Mouse (Mus musculus) embryonic facial prominence, embryonic 10.5 days (tissue): ENCODE measurements at regions not wholly inside any gene's neighbourhood (a gene's known extent, or its start where the extent isn't known, plus 50 kb on each side); places are given as distances from the start of the nearest gene placed in this dataset.

Experiments
- DNase-seq: peaks from one replicate; pipeline ENCODE4 v3.0.0-alpha.2; 2017; ENCODE audit warnings: low spot score
- H3K27ac ChIP-seq: fragments of 300-500 bp; sonication (generic); replicated peaks from 2 replicates; pipeline ENCODE4 v1.5.1; 2016; ENCODE audit warnings: mild to moderate bottlenecking
- H3K27me3 ChIP-seq: fragments of 300-500 bp; sonication (generic); replicated peaks from 2 replicates; pipeline ENCODE4 v1.6.1; 2016; ENCODE audit warnings: low read depth, mild to moderate bottlenecking; ENCODE audit not compliant: poor library complexity, severe bottlenecking
- H3K36me3 ChIP-seq: fragments of 300-500 bp; sonication (generic); replicated peaks from 2 replicates; pipeline ENCODE4 v1.6.1; 2016; ENCODE audit warnings: mild to moderate bottlenecking, moderate library complexity
- H3K4me1 ChIP-seq: fragments of 300-500 bp; sonication (generic); 2 replicates; pipeline ENCODE4 v1.6.1; 2016
- H3K4me3 ChIP-seq: fragments of 300-500 bp; sonication (generic); 2 replicates; pipeline ENCODE4 v1.5.1; 2016; ENCODE audit warnings: mild to moderate bottlenecking, moderate library complexity
- H3K9me3 ChIP-seq: fragments of 300-500 bp; sonication (generic); 2 replicates; pipeline ENCODE4 v1.6.1; 2016; ENCODE audit warnings: mild to moderate bottlenecking
- WGBS: fragments of 180-500 bp; shearing (Covaris S2); methylation state at CpG from one replicate; pipeline ENCODE4 v1.1.7; 2016; 5-methylcytosine and 5-hydroxymethylcytosine counted together

DNA sequence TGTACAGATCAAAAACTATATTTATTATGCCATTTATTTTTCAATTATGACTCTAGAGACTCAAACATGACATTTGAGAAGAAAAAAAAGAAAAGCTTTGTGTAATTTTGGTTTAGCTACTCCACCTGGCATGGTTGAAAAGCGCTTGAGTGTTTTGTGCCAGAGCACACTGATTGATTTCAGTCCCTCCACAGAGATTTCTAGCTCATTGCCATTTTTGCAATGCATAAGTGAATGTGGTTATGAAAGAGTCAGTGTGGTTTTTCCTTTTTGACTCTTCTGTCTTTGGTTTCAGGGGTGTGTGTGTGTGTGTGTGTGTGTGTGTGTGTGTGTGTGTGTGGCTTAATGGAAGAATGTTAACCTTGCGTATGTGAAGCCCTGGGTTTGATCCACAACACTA lies 113.6 kb upstream of the Tmc3 start:
- WGBS, result 82% methylated on average over 2 of the region's 2 CpGs
- H3K4me3 ChIP-seq, result no peak overlapping the region
- no peak for DNase-seq

DNA sequence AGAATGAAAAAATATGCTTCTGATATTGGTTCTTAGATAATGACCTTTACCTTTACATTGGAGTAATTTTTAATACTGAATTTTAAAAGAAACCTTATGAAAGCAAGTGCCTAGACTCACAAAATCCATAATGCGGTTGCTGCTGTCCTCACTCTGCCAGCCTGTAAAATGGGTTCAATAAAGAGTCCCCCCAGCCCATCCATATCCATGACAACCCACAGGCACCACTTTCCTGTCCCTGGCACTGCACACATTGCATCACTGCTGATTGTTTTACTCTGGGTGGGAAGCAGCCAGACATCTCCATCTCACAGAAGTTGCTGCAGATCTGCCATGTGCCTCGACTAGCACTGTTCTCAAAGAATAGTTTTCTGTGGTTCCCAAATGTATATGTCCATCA lies 110.3 kb upstream of the Tmc3 start:
- no peak for DNase-seq
- Histone ChIP-seq H3K36me3 (no peaks in the 10 kb centered on the region), H3K4me1 (peaks cover 33% of the 10 kb centered on the region), H3K9me3 (no peaks in the 10 kb centered on the region), H3K4me3 (no peak overlapping the region), H3K27me3 (no peaks in the 10 kb centered on the region), H3K27ac (no peak overlapping the region)
- WGBS, result 93% methylated on average over 2 of the region's 2 CpGs

More for the DNA sequence above, 113.6 kb upstream of the Tmc3 start:
- H3K36me3 ChIP-seq, result no peaks in the 10 kb centered on the region
- H3K9me3 ChIP-seq, result no peaks in the 10 kb centered on the region
- H3K27ac ChIP-seq, result no peak overlapping the region
- no peaks in the 10 kb centered on the region for H3K27me3 ChIP-seq
- peaks cover 14% of the 10 kb centered on the region for H3K4me1 ChIP-seq

DNA sequence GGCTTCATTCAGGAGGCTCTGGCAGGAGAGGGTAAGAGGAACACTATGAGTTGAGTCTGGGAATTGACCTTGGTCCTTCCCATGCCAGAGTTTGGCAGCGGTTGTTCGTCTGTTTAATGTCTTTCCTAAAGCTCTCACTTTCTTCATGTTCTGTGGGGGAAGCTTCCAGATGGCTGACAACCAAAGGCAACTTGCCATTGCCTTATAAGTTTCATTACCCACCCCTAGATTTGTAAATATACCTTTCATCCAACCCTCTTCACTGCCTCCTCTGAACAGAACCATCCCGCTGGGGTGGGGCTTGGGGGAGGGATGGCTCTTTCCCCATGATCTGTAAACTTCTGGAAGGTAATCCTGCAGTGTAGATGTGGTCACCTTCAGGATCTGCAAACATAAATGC lies 109.7 kb upstream of the Tmc3 start:
- Histone ChIP-seq H3K4me1 (peaks cover 33% of the 10 kb centered on the region), H3K4me3 (no peak overlapping the region), H3K9me3 (no peaks in the 10 kb centered on the region), H3K27ac (peak overlapping the region; percentile 74), H3K27me3 (no peaks in the 10 kb centered on the region), H3K36me3 (no peaks in the 10 kb centered on the region)
- DNase-seq, result no peak
- WGBS, result 89% methylated on average over 3 of the region's 3 CpGs

DNA sequence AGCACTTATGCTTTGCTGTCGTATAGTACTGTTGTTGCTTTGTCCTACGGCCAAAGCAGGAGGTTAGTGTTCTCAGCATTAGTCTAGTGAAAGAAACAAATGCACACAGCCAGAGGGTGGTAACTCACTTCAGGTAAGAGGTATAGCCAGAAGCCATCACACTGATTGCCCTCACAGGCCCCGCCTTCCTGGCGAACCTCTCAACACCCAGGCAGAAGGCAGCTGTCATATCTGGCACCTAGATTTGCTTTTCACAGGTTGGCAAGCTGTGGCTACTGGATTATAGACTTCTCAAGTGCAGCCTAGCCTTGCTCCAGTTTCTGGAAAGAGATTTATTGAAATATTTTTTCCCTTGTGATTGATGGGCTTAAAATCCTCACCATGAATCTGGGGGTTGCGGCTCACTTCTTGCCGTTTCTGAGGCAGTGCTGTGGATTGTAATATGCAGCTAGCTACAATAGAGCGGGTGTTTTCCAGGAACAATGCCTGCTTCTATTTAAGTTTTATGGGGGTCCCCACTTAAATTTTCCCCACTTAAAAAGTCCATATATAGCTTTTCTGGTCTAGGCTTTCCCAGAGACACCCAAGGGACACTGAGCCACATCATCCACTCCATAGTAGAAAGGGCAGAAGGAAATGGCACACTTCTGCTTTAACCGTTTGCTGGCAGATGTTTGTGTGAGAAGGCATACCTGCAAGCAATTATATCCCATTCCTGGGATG lies 109.1 kb upstream of the Tmc3 start:
- Histone ChIP-seq H3K36me3 (no peaks in the 10 kb centered on the region), H3K4me1 (peaks cover 33% of the 10 kb centered on the region), H3K4me3 (no peak overlapping the region), H3K9me3 (no peaks in the 10 kb centered on the region), H3K27me3 (no peaks in the 10 kb centered on the region), H3K27ac (peak overlapping the region; percentile 74)
- DNase-seq, result no peak
- WGBS, result 74% methylated on average over 8 of the region's 8 CpGs

DNA sequence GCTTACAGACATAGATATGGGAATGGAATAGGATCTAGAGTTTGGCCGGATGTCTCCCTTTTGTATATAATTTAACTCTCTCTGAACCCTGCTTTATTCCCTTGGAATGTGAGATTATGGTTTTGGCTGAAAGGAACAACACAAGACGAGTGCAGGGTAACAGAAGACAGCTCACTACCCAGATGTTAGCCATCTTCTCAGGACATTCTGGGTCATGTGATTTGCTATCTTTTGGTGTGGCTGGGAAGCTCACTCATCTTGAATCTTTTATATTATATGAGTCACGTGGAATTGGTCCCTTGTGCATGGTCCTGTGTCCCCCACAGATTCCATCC lies 108.6 kb upstream of the Tmc3 start:
- Histone ChIP-seq H3K4me1 (peaks cover 33% of the 10 kb centered on the region), H3K9me3 (no peaks in the 10 kb centered on the region), H3K27ac (peak overlapping the region; percentile 74), H3K27me3 (no peaks in the 10 kb centered on the region), H3K36me3 (no peaks in the 10 kb centered on the region), H3K4me3 (no peak overlapping the region)
- no peak for DNase-seq
- 55% methylated on average over 3 of the region's 3 CpGs for WGBS

DNA sequence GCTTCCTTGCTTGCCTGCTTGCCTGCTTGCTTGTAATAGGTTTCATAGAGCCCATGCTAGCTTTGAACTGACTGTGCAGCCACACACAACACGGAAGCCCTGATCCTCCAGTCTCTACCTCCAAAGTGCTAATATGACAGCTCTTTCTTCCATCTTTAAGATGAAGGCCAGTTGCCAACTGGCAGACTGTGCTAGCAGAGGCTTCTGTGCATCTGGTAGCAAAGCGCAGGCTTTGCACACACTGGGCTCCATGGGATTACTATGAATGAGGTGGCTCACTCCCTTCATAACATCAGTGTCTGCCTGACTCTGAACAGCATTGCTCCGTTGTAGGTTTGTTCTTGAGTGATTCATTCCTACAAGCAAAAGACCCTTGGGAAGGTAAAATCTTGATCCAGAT lies 107.9 kb upstream of the Tmc3 start:
- Histone ChIP-seq H3K27ac (peak overlapping the region; percentile 74), H3K27me3 (no peaks in the 10 kb centered on the region), H3K4me1 (peaks cover 33% of the 10 kb centered on the region), H3K4me3 (no peak overlapping the region), H3K36me3 (no peaks in the 10 kb centered on the region), H3K9me3 (no peaks in the 10 kb centered on the region)
- 92% methylated on average over 3 of the region's 3 CpGs for WGBS
- no peak for DNase-seq

DNA sequence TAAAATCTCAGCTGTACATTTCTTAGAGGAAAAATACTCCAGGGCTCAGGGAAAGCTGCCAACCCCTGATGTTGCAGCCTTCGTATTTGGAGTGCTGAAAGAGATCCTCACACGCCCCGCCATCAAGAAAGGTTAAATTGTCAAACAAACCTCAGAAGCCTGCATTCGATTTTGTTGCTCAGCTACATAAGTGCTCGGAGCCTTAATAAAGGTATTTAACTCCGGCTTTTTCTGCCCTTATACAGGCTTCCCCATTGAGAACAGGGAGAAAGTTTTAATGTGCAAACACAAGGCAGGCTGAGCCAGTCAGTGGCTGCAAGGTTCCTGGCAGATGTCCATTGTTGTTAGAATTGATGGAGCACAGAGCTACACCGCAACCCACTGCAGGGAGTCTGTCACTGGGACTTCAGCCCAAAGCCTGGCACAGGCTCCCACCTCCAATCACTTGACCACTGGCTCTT lies 107.0 kb upstream of the Tmc3 start:
- Histone ChIP-seq H3K9me3 (no peaks in the 10 kb centered on the region), H3K4me3 (no peak overlapping the region), H3K4me1 (peaks cover 41% of the 10 kb centered on the region), H3K27ac (peak overlapping the region; percentile 65; the same call in 1 of the 2 replicates), H3K27me3 (no peaks in the 10 kb centered on the region), H3K36me3 (no peaks in the 10 kb centered on the region)
- peak; percentile 48 for DNase-seq
- 61% methylated on average over 7 of the region's 7 CpGs for WGBS

DNA sequence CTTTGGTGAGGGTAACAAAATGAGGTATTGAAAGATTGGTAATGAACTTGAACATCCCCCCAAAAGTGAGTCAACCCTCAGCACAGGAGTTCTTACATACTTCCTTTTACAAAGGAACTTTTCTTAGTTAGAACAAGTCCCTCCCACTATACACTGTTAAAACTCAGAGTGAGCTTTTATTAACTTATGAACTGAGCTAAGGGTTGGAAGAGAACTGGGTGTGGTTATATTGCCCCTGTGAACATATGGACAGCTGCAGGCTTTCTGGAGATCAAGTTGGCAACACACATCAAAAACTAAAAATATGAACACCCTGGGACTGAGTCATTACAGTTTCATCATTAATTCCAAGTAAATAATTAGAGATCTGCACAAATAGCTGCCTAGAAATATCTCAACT lies 103.1 kb upstream of the Tmc3 start:
- Histone ChIP-seq H3K9me3 (no peaks in the 10 kb centered on the region), H3K4me3 (no peak overlapping the region), H3K27ac (no peak overlapping the region), H3K27me3 (no peaks in the 10 kb centered on the region), H3K4me1 (peaks cover 30% of the 10 kb centered on the region), H3K36me3 (no peaks in the 10 kb centered on the region)
- no peak for DNase-seq

DNA sequence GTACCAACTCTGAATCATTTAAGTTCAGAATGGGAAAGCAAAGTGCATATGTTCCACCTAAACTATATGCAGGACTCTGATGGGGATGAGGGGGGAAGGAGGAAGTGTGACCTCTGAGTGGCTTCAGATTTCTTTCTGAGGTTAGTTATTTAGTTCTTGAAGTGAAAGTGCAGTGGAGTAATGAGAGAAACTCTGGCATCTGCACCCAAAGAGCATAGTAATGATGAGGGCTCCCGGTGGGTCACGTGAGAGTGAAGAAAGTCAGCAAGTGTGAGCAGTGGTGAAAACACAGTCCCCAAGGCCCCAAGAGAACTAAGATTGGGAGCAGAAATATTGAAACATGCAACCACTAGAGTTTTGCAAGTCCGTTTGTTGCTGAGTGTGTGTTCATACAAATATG lies 102.5 kb upstream of the Tmc3 start:
- Histone ChIP-seq H3K4me1 (peaks cover 26% of the 10 kb centered on the region), H3K4me3 (no peak overlapping the region), H3K27me3 (no peaks in the 10 kb centered on the region), H3K36me3 (no peaks in the 10 kb centered on the region), H3K27ac (no peak overlapping the region), H3K9me3 (no peaks in the 10 kb centered on the region)
- WGBS, result 82% methylated on average over 3 of the region's 3 CpGs
- DNase-seq, result no peak

DNA sequence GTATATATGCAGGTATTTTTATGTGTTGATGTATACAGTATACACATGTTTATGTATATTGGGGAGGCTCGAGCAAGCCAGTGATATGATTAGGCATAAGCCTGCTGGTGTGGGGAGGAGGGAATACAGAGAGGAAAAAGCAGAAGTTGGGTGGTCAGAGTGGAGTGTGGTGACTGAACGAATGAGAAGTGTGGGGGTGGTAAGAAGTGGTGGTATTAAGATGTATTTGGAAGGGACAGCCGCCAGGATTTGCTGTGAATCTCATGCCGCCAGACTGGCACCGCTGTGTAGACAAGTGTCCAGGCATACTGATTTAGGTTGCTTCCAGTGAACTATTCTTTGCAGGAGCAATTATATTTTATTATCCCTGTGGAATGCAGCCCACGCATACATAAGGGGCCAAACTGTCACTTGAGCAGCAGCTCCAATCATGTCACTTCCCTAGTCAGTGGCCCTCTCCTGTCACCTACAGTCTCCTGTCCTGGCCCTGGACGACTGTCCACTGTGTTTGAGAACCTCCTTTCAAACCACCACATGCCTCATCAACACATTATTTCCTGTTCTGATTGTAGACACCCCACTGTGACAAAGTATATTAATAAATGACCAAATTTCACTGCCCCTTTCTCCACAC lies 101.9 kb upstream of the Tmc3 start:
- WGBS, result 77% methylated on average over 7 of the region's 7 CpGs
- no peaks in the 10 kb centered on the region for H3K36me3 ChIP-seq
- no peak overlapping the region; the same call in 1 of the 2 replicates for H3K27ac ChIP-seq
- H3K4me1 ChIP-seq, result peaks cover 21% of the 10 kb centered on the region
- no peaks in the 10 kb centered on the region for H3K9me3 ChIP-seq
- DNase-seq, result no peak
- no peaks in the 10 kb centered on the region for H3K27me3 ChIP-seq
- no peak overlapping the region for H3K4me3 ChIP-seq

DNA sequence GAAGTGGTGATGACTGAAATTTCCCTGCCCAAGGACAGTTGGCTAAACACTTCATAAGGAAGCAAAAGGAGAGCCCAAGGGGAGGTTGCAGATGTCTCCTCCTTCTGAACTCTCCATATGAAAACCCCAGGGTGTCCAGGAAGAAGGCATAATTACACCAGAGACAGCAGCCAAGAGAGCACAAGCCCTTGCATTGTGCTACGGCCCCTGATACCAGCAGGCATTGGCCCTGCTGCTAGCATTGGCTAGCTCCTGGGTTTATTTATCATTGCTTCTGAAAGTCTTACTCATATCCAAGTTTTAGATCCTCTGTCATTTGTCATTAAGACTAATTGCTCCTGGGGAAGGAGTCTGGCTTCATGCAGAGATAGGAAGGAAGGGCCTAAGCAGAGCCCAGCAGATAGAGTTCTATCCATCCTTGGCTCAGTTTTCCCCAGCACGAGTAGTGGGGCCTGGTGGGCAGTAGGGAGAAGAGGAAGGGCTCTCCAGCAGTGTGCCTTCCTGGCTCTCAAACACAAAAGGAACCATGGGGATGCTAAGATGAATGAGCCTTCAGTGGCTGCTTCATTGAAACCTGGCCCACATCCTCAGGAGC lies 98.5 kb upstream of the Tmc3 start:
- Histone ChIP-seq H3K4me1 (peaks cover 17% of the 10 kb centered on the region), H3K4me3 (no peak overlapping the region), H3K27me3 (no peaks in the 10 kb centered on the region), H3K36me3 (no peaks in the 10 kb centered on the region), H3K27ac (peak overlapping the region; percentile 0; the same call in 1 of the 2 replicates), H3K9me3 (no peaks in the 10 kb centered on the region)
- DNase-seq, result no peak
- 53% methylated on average over 2 of the region's 2 CpGs for WGBS

DNA sequence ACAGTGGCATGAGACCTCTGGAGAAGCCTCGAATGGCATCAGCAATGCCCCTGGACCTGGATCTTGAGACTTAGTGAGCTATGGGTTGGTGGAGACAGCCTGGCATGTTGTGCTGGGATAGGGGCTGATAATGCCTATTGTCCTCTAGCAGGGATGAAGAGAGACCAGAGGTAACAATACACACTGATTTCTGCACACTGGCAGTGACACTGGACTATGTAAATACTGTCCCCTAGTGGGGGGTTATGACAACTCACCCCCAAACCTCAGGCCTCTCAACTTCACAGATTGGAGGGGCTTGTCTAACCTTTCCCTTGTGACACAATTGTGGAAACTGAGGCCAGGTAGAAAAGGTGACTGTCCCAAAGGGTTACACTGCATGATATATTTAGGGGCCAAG lies 94.9 kb upstream of the Tmc3 start:
- Histone ChIP-seq H3K9me3 (no peaks in the 10 kb centered on the region), H3K36me3 (no peaks in the 10 kb centered on the region), H3K4me3 (no peak overlapping the region), H3K4me1 (peaks cover 4% of the 10 kb centered on the region), H3K27me3 (no peaks in the 10 kb centered on the region), H3K27ac (peak overlapping the region; percentile 80)
- WGBS, result 76% methylated on average over 1 of the region's 1 CpGs
- DNase-seq, result peak; percentile 52

DNA sequence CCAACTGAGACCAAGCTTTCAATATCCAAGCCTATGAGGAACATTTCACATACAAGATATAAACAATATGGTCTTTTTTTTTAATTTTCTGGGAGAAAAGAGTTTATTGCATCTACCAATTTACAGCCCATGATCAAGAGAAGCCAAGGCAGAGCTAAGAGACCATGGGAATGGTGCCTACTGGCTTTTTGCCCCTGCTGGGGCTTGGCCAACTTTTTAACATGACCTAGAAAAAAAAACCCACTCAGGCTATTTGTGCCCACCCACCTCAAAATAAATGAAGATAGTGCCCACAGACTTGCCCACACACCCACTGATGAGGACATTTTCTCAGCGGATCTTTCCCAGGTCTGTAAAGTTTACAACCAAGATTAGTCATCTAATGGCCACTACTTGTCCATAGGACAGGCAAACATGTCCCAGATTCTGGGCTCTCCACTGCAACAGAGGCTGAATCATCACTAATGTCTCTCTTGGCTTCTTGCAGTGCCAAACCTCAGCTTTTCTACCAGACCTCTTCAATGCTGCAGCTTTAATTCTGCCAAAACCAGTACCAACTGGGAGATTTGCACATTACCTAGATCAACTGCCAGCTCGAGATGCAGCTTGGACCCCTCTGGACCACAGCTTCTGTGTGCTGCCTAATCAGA lies 79.6 kb upstream of the Tmc3 start:
- Histone ChIP-seq H3K4me1 (no peaks in the 10 kb centered on the region), H3K9me3 (no peaks in the 10 kb centered on the region), H3K27me3 (no peaks in the 10 kb centered on the region), H3K36me3 (no peaks in the 10 kb centered on the region), H3K27ac (no peak overlapping the region), H3K4me3 (no peak overlapping the region)
- WGBS, result 76% methylated on average over 2 of the region's 2 CpGs
- no peak for DNase-seq
